Mouse (Mus musculus): ENCODE data around the gene 4933424G06Rik.

The 4933424G06Rik gene

DNA sequence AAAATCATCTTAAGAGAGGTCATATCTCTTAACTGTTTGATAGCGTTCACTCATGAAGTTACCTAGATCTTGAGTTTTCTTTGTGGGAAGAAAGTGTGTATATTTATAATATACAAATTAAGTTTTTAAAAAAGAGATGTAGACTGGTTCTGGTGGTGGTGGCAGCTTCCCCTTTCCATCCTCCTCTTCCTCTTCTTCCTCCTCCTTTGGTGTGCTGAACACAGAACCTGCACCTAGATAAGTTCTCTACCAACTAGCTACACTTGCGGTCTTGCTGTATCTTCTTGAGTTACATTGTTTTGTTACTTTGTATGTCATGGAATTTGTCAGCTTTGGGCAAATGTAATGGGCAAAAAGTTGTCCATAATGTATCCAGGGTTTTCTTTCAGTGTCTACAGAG, 1.2 kb downstream of the 4933424G06Rik start:
- DNase-seq: no peak

DNA sequence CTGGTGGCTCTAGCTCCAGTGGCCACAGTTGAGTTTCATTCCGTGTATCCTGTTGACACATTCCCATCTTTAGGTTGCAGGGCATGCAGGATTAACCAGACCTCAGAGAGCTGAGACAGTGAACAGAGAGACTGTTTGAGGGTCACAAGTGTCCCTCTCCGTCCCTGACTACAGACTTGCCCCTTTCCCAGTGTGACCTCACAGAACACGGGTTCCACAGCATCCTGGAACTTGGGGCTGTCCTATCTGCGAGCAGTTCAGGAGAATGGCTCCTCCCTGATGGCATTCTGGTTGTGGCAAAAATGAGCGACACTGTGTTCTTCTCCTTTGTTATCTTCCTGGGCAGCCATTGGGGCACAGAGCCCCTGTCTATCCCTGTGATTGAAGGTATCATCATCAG, 4.4 kb downstream of the 4933424G06Rik start, which contains the start of gene Actr1b:
Gene Actr1b (minus strand): TSS at position 112 of the 400 bp plus-strand sequence.
- no peak for DNase-seq

DNA sequence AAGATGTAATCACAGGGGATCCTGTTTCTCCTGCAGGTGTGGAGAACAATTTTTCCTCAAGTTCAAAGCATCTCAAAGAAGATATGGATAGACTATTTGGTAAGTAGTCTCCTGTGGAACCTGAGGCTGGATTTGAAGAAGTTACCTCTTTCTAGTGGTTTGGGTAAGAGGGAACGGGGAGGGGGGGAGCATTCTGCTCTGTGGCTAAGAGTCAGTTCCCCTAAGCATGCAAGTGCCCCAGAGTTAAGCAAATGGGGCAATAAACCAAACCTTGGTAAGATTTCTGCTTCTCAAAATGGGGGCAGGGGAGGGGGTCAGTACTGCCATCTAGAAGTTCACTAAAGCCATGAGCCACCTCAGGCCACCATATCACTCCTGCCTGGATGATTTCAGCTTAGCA, 8.8 kb downstream of the 4933424G06Rik start:
- DNase-seq: no peak

DNA sequence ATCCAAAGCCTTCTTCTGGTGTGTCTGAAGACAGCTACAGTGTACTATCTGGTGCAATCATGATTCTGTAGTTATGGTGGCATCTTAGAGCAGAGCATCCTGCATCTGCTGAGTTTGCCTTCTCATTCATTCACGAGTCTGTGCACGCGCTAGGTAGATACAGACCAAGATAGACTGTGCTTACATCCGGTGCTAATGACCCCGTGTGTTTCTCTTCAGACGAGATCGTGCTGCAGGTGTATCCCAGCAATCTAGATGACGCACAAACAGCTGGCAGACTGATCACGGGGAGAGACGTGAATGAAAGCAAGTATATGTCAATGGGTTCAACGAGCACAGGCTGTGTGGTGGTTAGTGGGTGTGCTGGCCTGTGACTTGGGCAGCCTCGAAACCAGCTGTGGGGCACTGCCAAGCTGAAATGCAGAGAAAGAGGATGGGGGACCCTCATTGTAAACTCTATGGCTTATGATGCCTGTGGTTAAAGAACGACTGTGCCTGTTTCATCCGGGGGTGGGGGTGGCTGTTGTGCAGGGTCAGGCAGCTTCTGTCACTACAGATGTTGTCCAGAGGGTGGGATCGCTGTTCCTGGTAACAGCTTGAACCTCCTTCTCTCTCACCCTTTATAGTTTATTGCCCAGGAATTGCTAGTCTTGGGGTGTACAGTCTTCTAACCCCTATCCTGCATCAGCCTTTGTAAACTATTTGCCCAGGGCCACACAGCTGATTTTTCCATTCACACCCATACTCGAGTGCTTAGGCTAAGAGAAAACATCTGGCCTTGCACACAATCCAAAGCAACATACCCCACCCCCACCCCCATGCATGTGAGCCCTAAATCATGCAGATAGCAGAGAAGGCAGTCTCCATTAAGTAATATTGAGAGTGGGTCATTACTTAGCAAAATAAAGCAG, 13.5 kb downstream of the 4933424G06Rik start:
- peak; percentile 14 for DNase-seq

GRCm38 (mm10) chr1:36724057-36724431, 14.1 kb downstream of the 4933424G06Rik start:
- no peak for DNase-seq

- peak; percentile 92 for DNase-seq
Observed at GRCm38 (mm10) chr1:36737300-36737699, 27.4 kb downstream of the 4933424G06Rik start.

DNA sequence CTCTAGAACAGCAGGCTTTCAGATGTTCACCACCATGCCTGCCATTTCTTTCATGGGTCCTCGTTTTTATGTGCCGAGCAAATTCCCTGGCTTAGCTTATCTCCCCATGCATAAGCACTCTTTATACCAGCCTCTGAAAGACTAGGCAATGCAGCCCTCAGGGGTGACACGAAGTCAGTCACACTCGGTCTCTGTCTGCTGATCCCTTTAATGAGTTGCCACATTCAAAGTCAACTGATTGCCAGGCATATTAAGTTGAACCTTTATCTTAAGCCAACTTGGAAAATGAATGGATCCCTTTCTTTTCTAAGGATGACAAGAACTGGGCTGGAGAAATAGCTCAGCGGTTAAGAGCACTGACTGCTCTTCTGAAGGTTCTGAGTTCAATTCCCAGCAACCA, 29.3 kb downstream of the 4933424G06Rik start:
- DNase-seq: no peak

DNA sequence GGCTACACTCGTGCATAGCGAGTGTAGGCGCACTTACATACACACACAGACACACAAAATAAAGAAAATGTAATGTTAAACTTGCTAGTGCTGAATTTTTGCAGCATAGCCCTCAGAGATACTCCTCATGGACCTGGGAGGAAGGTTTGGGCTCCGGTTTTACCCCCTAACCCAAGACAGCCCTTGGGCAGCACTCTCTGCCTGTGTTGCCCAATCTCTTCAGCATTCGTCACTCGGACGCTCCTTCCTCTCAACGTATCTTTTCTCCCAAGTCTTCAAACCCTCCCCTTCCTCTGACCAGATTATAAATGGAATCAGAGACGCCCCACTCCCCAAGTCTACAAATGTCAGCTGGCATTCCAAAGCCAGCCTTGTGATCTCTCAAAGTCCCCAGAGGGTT, 33.1 kb downstream of the 4933424G06Rik start:
- DNase-seq: no peak

DNA sequence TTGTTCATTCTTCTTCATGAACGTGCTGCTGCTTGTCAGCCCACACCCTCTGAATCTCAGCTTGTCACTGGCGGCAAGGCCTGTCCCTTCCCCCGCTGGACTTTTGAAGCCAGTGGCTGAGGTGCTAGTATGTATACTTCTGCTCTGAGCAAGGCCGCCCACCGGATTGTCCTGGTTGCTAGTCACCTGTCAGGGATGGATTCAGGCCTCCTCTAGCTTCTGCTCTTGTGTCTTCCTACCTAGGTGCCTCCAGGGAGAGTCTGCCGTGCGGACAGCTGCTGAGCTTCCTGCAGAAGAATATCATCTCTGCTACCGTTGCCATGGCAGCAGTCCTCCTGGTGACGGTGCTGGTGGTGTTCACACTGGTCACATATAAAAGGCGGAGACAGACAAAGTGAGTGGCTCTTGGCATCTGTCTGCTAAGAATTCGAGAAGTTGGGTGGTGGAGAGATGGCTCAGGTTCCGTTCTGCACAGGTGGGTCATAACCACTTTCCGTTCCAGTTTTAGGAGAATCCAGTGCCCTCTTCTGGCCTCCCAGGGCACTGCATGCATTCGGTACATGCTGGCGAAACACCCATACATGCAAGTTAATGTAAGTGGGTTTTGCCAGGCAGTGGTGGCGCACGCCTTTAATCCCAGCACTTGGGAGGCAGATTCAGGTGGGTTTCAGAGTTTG, 34.5 kb downstream of the 4933424G06Rik start:
- DNase-seq: peak; percentile 84

DNA sequence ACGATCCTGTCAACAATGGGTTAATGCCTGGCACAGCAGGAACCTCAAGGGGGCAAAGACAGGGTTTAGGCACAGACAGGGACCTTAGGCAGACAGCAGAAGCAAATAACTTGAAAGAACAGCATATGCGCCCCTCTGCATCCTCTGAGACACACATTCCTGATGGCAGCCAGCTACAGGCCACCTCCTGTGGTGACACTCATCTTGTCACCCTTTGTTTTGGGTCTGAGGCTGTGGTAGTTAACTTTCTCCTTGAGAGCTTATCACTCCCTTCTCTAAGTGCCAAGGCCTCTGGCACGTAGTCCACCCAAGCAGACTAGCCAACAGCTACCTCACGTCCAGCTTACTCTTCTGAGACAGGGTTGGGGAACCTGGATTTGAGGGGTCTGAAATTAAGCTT, 35.7 kb downstream of the 4933424G06Rik start:
- DNase-seq: no peak

- peak; percentile 46 for DNase-seq
Observed at GRCm38 (mm10) chr1:36746452-36746851, 36.5 kb downstream of the 4933424G06Rik start.

DNA sequence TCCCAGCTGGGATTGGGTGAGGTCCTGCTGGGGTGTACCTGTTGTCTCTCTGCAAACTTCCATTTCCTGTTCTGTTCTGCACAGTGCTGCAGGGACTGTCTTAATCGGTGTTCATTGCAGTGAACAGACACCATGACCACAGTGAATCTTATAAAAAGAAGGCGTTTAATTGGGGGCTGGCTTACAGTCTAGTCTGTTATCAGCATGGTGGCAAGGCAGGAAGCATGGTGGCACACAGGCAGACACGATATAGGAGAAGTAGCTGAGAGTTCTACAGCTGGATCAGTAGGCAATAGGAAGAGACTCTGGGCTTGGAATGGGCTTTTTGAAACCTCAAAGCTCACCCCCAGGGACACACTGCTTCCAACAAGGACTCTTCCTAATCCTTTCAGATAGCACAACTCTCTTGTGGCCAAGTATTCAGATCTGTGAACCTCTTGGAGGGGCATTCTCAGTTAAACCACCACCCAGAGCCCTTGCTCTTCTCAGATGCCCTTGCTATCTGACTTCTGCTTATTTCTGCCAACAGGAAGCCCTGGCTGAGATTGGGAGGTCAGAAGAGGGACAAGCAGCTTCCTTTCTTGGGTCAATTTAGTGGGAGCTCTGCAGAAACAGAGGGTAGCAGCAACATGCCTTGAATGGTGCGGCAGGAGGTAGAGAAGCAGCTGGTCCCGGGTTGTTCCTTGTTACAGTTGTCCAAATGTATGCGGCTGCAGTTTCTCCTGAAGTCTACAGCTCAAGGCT, 44.2 kb downstream of the 4933424G06Rik start:
- no peak for DNase-seq

- DNase-seq: no peak
Observed at GRCm38 (mm10) chr1:36758553-36758952, 48.6 kb downstream of the 4933424G06Rik start.

DNA sequence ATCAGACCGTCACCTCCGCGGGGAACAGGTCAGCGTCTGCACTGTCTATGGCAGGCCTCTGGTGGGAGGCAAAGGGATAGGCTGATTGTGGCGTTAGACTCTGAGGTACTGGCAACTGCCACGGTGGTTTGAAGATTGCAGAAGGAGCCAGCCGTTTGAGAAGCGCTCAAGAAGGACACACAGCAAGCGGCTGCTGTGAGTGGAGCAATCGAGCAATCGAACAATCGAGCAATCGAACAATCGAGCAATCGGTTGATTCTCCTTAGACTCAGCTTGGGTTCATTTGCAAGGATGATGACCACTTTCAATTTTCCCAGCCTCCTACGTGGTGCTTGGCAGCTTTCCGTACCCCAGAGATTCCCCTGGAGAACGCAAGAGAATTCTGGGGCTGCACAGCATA, 49.1 kb downstream of the 4933424G06Rik start:
- DNase-seq: no peak

DNA sequence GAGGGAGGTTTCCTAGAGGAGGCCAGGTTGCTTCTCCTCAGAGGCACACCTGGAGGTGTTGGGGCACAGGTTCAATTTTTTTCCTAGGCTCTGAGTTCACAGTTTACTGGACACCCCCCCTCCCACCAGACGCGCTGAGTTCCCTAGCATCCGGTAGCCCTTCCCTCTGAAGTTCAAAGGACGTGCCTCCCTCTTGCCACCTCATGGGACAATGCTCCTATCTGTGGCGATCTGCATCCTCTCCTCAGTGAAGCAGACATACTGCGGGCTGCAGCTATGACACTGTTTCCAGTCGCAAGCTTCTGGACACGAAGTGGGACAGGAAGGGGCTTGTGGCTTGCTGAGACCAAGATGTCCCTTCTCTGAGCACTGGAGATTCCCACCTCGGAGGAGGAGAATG, 50.5 kb downstream of the 4933424G06Rik start:
- no peak for DNase-seq

- no peak for DNase-seq
Observed at GRCm38 (mm10) chr1:36761061-36761460, 51.1 kb downstream of the 4933424G06Rik start.

GRCm38 (mm10) chr1:36761568-36761967, 51.6 kb downstream of the 4933424G06Rik start, which contains the start of gene Zap70:
Gene Zap70 (plus strand): TSS chr1:36761798.
- DNase-seq: no peak

DNA sequence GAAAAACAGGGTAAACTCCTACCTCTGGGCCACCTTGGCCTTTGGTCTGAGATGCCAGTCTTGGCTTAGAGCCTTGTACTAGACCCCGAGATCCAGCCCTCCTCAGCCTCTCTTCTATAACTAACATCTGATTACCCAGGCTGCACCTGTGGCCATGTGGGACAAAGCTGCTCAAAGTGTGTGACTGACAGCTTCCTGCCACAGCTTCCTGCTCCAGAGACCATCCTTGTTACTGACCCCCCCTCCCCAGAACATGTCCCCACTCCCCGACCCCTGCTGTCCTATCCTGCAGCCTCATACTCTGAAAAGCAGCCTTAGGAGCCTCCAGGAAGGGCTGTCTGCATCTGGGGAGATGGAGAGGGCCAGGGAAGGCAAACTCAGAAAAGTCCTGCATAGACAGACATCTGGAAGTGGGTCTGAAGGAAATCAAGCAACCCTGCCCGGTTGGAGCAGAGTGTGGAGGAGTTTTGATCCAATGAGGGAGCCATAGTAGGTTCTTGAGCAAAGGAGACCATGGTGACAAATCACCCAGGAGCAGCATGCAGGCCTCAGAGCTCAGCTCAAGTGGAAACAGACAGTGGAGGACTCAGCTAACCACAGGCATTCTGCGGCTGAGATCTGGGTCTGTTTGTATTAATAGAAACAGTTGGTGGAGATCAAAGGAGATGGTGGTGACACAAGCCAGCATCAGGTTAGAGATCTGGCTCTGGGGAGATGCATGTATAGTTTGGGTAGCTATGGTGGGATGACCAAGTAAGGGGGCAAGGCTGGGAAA, 56.7 kb downstream of the 4933424G06Rik start:
- DNase-seq: no peak

DNA sequence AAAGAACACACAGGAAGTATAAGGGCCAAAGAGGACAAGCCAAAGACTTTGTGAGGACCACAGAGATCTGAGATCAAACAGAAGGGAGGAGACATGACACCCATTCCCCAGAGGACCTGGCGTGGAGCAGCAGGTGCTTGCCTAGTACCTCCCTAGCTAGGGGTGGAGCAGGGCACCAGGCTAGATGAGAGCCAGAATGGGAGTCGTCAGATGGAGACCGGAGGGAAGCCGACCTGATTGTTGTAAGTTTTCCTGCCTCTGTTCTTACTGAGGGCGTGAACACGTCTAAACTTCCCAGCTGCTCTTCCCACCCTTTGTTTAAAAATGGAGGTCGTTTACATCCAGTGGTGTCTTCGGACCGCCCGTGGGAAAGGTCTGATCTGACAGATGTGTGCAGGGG, 57.4 kb downstream of the 4933424G06Rik start:
- no peak for DNase-seq

GRCm38 (mm10) chr1:36768786-36769185, 58.8 kb downstream of the 4933424G06Rik start:
- no peak for DNase-seq

DNA sequence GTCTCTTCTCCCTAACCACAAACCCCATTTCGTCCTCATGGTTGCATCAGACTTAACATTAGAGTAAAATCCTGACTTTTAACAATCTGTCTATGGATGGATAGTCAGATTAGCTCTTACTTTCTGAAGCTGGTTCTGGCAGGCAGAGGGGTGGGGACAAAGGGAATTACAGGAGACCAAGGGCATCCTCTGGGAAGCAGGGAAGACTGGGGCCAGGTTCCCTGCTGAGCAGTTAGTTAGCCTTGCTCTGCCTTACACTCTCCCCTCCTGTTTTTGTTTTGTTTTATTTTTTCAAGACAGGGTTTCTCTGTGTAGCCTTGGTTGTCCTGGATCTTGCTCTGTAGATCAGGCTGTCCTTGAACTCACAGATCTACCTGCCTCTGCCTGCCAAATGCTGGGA, 60.0 kb downstream of the 4933424G06Rik start:
- no peak for DNase-seq

DNA sequence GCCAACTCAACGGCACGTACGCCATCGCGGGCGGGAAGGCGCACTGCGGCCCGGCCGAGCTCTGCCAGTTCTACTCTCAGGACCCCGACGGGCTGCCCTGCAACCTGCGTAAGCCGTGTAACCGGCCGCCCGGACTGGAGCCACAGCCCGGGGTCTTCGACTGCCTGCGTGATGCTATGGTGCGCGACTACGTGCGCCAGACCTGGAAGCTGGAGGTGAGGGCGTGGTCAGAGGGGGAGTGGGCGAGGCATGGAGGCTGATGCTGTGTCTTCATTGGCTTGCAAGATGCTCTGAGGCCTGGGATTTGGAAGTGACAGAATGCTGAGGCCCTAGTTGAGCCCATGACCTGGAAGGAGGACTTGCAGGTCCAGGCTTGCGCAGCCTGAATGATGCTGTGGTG, 61.0 kb downstream of the 4933424G06Rik start:
- no peak for DNase-seq
